Mouse (Mus musculus) lung, embryonic 15.5 days (tissue): Measurements from ENCODE around the gene Prrg4. TPM values are rescaled to one million over a fixed set of nuclear protein-coding genes. Genes with fewer than 3 reads are reported as not detected.
A peak's percentile ranks its signal among the peaks of the same experiment; 100 is the strongest.
"Not testable (repeated sequence)": the region's sequence is repeated elsewhere in the genome, so short reads cannot be mapped to it uniquely, and the experiment has no call there.

Experiments used
- ATAC-seq: fragments of 200-750 bp; cut with Nextera tagmentation; 2 replicates; pipeline ENCODE4 v1.8.0; 2017; ENCODE audit warnings: moderate number of reproducible peaks, borderline replicate concordance; ENCODE audit not compliant: low FRiP score, low TSS enrichment; ENCODE audit errors: extremely low read depth
- H3K27ac ChIP-seq: fragments of 300-500 bp; sonication (generic); 2 replicates; pipeline ENCODE4 v1.5.1; 2015; ENCODE audit warnings: moderate library complexity, mild to moderate bottlenecking, inconsistent platforms
- H3K27me3 ChIP-seq: fragments of 300-500 bp; sonication (generic); 2 replicates; pipeline ENCODE4 v1.6.1; 2015; ENCODE audit warnings: inconsistent platforms
- H3K36me3 ChIP-seq: fragments of 300-500 bp; sonication (generic); 2 replicates; pipeline ENCODE4 v1.6.1; 2015; ENCODE audit warnings: inconsistent platforms
- H3K4me1 ChIP-seq: fragments of 300-500 bp; sonication (generic); 2 replicates; pipeline ENCODE4 v1.6.1; 2015; ENCODE audit warnings: inconsistent platforms
- H3K4me2 ChIP-seq: fragments of 300-500 bp; sonication (generic); 2 replicates; pipeline ENCODE4 v1.6.1; 2015; ENCODE audit warnings: inconsistent platforms, mild to moderate bottlenecking, moderate library complexity
- H3K4me3 ChIP-seq: fragments of 300-500 bp; sonication (generic); 2 replicates; pipeline ENCODE4 v1.5.1; 2015; ENCODE audit warnings: mild to moderate bottlenecking, inconsistent platforms
- H3K9ac ChIP-seq: fragments of 300-500 bp; sonication (generic); 2 replicates; pipeline ENCODE4 v1.6.1; 2015; ENCODE audit warnings: inconsistent platforms
- H3K9me3 ChIP-seq: fragments of 300-500 bp; sonication (generic); 2 replicates; pipeline ENCODE4 v1.6.1; 2016; ENCODE audit warnings: inconsistent platforms
- WGBS: fragments of 180-500 bp; shearing (Covaris S2); methylation state at CpG from one replicate; pipeline ENCODE4 v1.1.7; 2015; 5-methylcytosine and 5-hydroxymethylcytosine counted together
- polyA plus RNA-seq: library from polyadenylated mRNA; unstranded; fragments of >200 nt; fragmentation: Nextera tagmentation; extraction: Ambion mirVana; gene quantifications from 2 replicates; pipeline ENCODE4 v1.2.1, GENCODE M21; 2015

Gene Prrg4
- polyA plus RNA-seq = 2.4 and 3.1 TPM in 2 replicates

DNA sequence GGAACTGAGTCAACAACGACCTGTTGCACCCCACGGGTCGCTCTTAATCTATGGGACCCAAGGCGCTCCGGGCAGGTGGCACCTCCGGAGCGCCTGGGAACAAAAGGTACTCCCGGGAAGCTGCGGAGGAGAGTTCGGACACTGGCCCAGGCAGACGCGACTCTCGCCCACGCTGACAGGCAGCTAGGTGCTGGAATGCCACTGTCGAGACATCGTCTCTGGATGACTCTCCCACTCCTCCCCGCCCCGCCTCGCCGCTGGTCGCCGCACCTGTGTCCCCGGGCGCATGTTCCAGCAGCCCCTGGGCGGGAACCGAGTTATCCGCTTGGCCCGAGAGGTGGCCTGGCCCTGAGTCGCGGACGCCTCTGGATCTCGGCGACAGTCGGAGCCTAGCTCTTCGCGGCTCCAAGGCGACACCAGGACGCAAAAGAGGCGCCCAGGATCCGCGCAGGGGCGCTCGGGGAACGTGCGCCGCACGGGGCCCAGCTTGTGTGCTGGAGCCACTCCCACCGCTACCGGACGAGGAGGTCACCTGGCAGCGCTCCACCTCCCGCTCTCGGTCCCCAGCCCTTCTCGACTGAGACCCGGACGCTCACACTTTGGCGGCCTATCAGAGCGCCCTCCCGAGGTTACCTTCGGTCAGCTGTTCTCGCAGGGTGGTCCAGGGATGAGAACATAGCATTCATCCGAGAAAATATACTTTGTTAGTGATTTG, at the start of gene Prrg4:
Prrg4 (minus strand) TSS at position 601 of the 715 bp plus-strand sequence.
- Histone ChIP-seq H3K4me3 (peak within 1 kb of the TSS; percentile 53), H3K4me2 (peak within 1 kb of the TSS; percentile 95), H3K9me3 (no peaks in the 10 kb centered on the region), H3K27me3 (peaks cover 5% of the 10 kb centered on the region; the same call in 1 of the 2 replicates), H3K36me3 (no peaks in the 10 kb centered on the region), H3K27ac (no peak within 1 kb of the TSS), H3K9ac (peak within 1 kb of the TSS; percentile 46), H3K4me1 (peaks cover 7% of the 10 kb centered on the region)
- peak; percentile 88 for ATAC-seq
- WGBS = under 1% methylated on average over 62 of the region's 62 CpGs

GRCm38 (mm10) chr2:104887882-104888566, 38.3 kb upstream of the Prrg4 start:
- H3K9ac ChIP-seq = no peak overlapping the region
- H3K9me3 ChIP-seq = no peaks in the 10 kb centered on the region
- no peak overlapping the region for H3K27ac ChIP-seq
- H3K4me2 ChIP-seq = no peak overlapping the region
- ATAC-seq = no peak
- no peaks in the 10 kb centered on the region for H3K36me3 ChIP-seq
- H3K27me3 ChIP-seq = no peaks in the 10 kb centered on the region
- no peak overlapping the region for H3K4me3 ChIP-seq
- H3K4me1 ChIP-seq = no peaks in the 10 kb centered on the region
- 22% methylated on average over 10 of the region's 10 CpGs for WGBS

GRCm38 (mm10) chr2:104887331-104887730, 37.7 kb upstream of the Prrg4 start:
- H3K4me1 ChIP-seq, H3K9ac ChIP-seq, ATAC-seq, H3K4me3 ChIP-seq, H3K27ac ChIP-seq, H3K9me3 ChIP-seq, H3K4me2 ChIP-seq, H3K36me3 ChIP-seq, H3K27me3 ChIP-seq: not testable (repeated sequence)
- WGBS = 53% methylated on average over 2 of the region's 2 CpGs

- Histone ChIP-seq H3K9me3 (no peaks in the 10 kb centered on the region), H3K4me3 (no peak overlapping the region), H3K4me2 (no peak overlapping the region), H3K9ac (no peak overlapping the region), H3K27me3 (no peaks in the 10 kb centered on the region), H3K27ac (no peak overlapping the region), H3K4me1 (no peaks in the 10 kb centered on the region), H3K36me3 (no peaks in the 10 kb centered on the region)
- ATAC-seq = no peak
- WGBS = 89% methylated on average over 18 of the region's 18 CpGs
Observed at GRCm38 (mm10) chr2:104886109-104886508, 36.4 kb upstream of the Prrg4 start.

- H3K36me3 ChIP-seq = no peaks in the 10 kb centered on the region
- H3K4me3 ChIP-seq = no peak overlapping the region
- H3K9ac ChIP-seq = no peak overlapping the region
- no peak overlapping the region for H3K4me2 ChIP-seq
- WGBS = 80% methylated on average over 8 of the region's 8 CpGs
- ATAC-seq = no peak
- H3K27ac ChIP-seq = no peak overlapping the region
- no peaks in the 10 kb centered on the region for H3K4me1 ChIP-seq
- no peaks in the 10 kb centered on the region for H3K27me3 ChIP-seq
- no peaks in the 10 kb centered on the region for H3K9me3 ChIP-seq
Observed at GRCm38 (mm10) chr2:104878794-104879193, 29.1 kb upstream of the Prrg4 start.

DNA sequence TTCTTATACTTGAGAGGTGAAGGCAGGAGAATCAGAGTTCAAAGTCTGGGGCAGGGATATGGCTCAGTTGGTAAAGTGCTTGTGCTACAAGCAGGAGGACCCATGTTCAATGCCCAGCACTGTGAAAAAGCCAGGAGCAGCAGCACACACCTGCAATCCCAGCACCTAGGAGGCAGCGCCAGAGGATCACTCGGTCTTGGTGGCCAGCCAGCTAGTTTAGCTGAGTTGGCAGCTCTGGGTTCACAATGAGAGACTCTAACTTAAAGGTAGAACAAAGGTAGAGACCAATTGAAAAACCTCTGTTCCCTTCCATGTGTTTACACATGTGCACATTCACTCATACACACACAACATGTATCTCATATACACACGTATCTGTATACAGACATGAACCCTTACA, 19.4 kb upstream of the Prrg4 start:
- H3K27ac ChIP-seq = no peak overlapping the region
- WGBS = 72% methylated on average over 3 of the region's 3 CpGs
- H3K9me3 ChIP-seq = no peaks in the 10 kb centered on the region
- H3K4me2 ChIP-seq = no peak overlapping the region
- ATAC-seq = no peak
- no peaks in the 10 kb centered on the region for H3K27me3 ChIP-seq
- no peak overlapping the region for H3K4me3 ChIP-seq
- H3K4me1 ChIP-seq = no peaks in the 10 kb centered on the region
- no peaks in the 10 kb centered on the region for H3K36me3 ChIP-seq
- H3K9ac ChIP-seq = no peak overlapping the region

DNA sequence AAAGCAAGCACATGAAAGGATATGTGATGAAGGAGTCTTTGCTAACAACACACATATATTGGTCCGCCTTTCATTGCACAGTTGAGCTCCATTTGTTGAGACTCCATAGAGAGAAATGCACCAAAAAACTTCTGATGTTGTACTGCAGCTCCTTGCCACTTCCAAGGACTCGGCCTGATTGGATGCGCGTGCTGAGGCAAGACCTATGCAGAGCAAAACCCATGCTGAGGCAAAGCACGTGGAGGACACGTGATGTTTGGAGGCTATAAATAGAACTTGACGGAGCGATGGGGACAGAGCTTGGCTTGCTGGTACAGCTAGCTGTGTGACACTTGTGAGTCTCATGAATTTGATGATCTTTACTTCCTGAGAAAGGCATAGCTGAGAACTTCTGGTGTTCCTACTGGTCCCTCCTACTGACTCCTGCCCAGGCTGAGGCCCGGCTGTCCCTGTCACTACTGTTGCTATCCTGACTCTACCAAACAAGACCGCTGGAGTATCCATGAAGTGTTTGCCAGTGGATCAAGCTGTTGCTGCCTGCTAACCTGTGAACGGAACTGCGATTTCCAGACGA, 17.7 kb upstream of the Prrg4 start, which contains the start of gene Ccdc73:
Ccdc73 (plus strand) TSS at position 524 of the 574 bp plus-strand sequence.
- no peak within 1 kb of the TSS for H3K27ac ChIP-seq
- H3K36me3 ChIP-seq = no peaks in the 10 kb centered on the region
- H3K4me1 ChIP-seq = no peaks in the 10 kb centered on the region
- no peak within 1 kb of the TSS for H3K4me2 ChIP-seq
- no peaks in the 10 kb centered on the region for H3K27me3 ChIP-seq
- no peak within 1 kb of the TSS for H3K9ac ChIP-seq
- H3K9me3 ChIP-seq = no peaks in the 10 kb centered on the region
- WGBS = 81% methylated on average over 13 of the region's 13 CpGs
- H3K4me3 ChIP-seq = no peak within 1 kb of the TSS
- no peak for ATAC-seq

- H3K4me3 ChIP-seq = no peak overlapping the region
- no peaks in the 10 kb centered on the region for H3K36me3 ChIP-seq
- WGBS = 88% methylated on average over 4 of the region's 4 CpGs
- H3K9ac ChIP-seq = no peak overlapping the region
- H3K4me1 ChIP-seq = no peaks in the 10 kb centered on the region
- no peaks in the 10 kb centered on the region for H3K9me3 ChIP-seq
- H3K4me2 ChIP-seq = no peak overlapping the region
- no peak overlapping the region for H3K27ac ChIP-seq
- no peak for ATAC-seq
- no peaks in the 10 kb centered on the region for H3K27me3 ChIP-seq
Observed at GRCm38 (mm10) chr2:104864176-104864860, 14.6 kb upstream of the Prrg4 start.

- ATAC-seq = no peak
- Histone ChIP-seq H3K4me1 (no peaks in the 10 kb centered on the region), H3K9me3 (no peaks in the 10 kb centered on the region), H3K4me2 (no peak overlapping the region), H3K4me3 (no peak overlapping the region), H3K9ac (no peak overlapping the region), H3K27ac (no peak overlapping the region), H3K36me3 (no peaks in the 10 kb centered on the region), H3K27me3 (no peaks in the 10 kb centered on the region)
- WGBS = 66% methylated on average over 10 of the region's 10 CpGs
Observed at GRCm38 (mm10) chr2:104860426-104860825, 10.8 kb upstream of the Prrg4 start.

DNA sequence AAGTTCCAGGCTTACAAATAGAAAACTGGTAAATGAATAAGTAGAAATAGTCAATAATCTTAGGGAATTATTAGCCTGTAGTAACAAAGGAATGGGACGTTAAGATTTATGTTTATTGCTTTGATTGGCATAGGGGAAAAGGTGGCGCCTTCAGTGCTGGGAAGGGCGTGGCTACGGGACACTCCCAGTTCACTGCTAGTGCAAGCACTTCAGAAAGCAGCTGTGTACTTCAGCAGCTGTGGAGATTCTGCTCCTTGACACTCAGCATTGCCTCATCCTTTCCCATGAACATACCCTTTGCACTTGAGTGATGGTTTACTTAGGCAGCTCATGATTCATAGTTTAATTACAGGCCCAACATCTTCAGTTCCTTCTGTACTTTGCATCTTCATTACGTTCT, 9.4 kb upstream of the Prrg4 start:
- 56% methylated on average over 5 of the region's 5 CpGs for WGBS
- Histone ChIP-seq H3K36me3 (no peaks in the 10 kb centered on the region), H3K4me2 (no peak overlapping the region), H3K27ac (no peak overlapping the region), H3K4me3 (no peak overlapping the region), H3K9ac (no peak overlapping the region), H3K27me3 (no peaks in the 10 kb centered on the region), H3K9me3 (no peaks in the 10 kb centered on the region), H3K4me1 (no peaks in the 10 kb centered on the region)
- ATAC-seq = no peak

DNA sequence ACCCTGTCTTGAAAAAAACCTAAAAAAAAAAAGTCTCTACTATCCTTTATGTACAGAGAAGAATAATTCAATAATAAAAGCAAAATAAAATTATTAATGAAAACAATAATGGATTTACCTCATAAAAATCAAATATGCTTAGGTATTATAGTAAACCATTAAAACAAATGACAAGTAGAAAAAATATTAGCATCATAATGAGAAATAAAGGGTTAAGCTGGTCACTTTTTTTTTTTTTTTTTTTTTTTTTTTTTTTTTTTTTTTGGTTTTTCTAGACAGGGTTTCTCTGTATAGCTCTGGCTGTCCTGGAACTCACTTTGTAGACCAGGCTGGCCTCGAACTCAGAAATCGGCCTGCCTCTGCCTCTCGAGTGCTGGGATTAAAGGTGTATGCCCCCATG, 8.4 kb upstream of the Prrg4 start:
- ATAC-seq = not testable (repeated sequence)
- WGBS = 82% methylated on average over 3 of the region's 3 CpGs

GRCm38 (mm10) chr2:104856218-104856617, 6.5 kb upstream of the Prrg4 start:
- Histone ChIP-seq H3K4me3 (no peak overlapping the region), H3K9me3 (no peaks in the 10 kb centered on the region), H3K27ac (no peak overlapping the region), H3K4me1 (no peaks in the 10 kb centered on the region), H3K36me3 (no peaks in the 10 kb centered on the region), H3K9ac (no peak overlapping the region), H3K4me2 (no peak overlapping the region), H3K27me3 (no peaks in the 10 kb centered on the region)
- no peak for ATAC-seq
- WGBS = 40% methylated on average over 1 of the region's 1 CpGs

More for the DNA sequence above, 8.4 kb upstream of the Prrg4 start:
- not testable (repeated sequence) for H3K36me3 ChIP-seq, H3K4me1 ChIP-seq, H3K9ac ChIP-seq, H3K4me2 ChIP-seq, H3K9me3 ChIP-seq, H3K27me3 ChIP-seq, H3K4me3 ChIP-seq, H3K27ac ChIP-seq
